Mouse (Mus musculus) MN1 (cell line): Measurements from ENCODE around the gene Tshz2.

Experiments
- DNase-seq: peaks from one replicate; pipeline ENCODE4 v3.0.0-alpha.2; 2016; ENCODE audit warnings: low spot score

Tshz2 gene

GRCm38 (mm10) chr2:170043290-170043689 is 410.5 kb downstream of the Tshz2 start:
- DNase-seq, result no peak

DNA sequence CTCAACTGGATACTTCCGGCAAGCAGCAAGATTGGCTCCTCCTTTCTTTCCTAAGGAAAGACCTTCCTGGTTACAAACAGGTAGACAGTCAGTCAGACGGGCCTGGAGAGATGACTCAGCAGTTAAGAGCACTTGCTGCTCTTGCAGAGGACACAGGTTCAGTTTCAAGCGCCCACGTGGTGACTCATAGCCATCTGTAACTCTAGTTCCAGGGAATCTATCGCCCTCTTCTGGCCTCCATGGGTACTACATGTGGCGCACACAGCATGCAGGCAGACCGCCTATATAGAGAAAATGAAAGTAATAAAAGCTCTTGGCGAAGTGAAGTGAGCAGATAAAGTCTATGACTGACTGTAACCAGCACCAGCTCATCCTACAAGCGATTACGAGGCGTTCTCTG is 413.1 kb downstream of the Tshz2 start:
- DNase-seq, result no peak

- no peak for DNase-seq
Measured at GRCm38 (mm10) chr2:170046371-170047145, 413.7 kb downstream of the Tshz2 start.

- no peak for DNase-seq
Measured at GRCm38 (mm10) chr2:170048831-170049230, 416.0 kb downstream of the Tshz2 start.

GRCm38 (mm10) chr2:170050651-170051050 is 417.8 kb downstream of the Tshz2 start:
- DNase-seq, result no peak

GRCm38 (mm10) chr2:170051441-170051840 is 418.6 kb downstream of the Tshz2 start:
- DNase-seq, result no peak

DNA sequence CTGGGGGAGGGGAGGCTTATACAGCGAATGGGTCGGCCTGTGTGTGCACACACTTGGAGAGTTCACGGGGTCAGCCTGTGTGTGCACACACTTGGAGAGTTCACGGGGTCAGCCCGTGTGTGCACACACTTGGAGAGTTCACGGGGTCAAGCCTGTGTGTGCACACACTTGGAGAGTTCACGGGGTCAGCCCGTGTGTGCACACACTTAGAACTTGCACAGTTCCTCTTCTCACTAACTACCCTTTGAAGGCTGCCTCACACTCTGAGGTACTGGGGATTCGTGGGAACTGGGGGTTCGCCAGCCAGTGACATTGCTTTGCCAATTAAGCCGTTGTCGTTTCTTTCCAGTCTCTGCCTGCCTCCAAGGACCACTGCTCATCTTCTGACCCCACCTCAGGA is 422.1 kb downstream of the Tshz2 start:
- no peak for DNase-seq

DNA sequence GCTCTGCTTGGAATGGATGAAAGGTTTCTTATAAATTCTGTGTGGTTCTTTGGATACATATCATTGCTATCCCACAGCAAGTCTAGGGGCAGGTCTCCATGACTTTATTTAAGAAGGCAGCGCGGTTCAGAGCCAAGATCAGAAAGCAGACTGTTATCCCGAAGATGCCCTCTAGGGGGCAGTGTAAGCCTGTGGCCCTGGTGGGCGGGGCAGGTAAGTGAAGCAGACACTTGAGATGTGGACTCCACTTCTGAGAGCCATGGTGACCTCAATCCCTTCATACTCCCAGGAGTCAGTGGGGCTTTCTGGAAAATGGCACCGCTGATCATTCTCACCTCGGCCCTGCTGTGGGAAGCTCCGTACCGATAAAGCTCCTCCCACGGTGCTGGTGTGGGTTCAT is 422.6 kb downstream of the Tshz2 start:
- DNase-seq, result no peak

DNA sequence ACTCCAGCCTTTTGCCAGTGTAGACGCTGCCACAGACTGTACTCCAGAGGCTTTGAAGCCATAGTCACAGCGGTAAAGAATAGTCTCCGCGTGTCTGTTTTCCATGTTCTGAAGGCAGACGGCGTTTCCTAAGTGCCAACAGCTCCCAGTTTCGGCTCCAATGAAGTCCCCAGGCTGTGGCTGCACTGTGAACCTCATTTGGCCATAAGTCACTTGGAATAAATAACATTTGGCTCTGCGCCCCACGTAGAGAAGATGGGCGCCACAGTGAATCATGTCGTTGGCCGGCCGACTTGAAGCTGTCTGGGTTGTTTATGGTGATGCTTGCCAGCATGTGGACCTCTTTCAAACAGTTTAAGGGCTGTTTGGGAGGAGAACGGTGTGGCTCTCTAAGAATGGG is 426.0 kb downstream of the Tshz2 start:
- DNase-seq, result peak; percentile 51

DNA sequence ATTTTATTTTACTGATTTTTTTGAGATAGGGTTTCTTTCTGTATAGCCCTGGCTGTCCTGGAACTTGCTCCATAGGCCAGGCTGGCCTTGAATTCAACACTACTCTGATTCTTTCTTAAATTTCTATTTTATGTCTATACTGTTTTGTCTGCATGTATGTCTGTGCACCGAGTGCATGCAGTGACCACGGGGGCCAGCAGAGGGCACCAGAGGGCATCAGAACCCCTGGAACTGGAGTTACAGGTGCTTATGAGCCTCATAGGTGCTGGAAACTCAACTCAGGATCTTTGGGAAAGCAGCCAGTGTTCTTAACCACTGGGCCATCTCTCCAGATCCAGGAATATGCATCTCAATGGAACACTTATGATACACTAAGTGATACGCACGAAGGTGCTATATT is 427.3 kb downstream of the Tshz2 start:
- peak; percentile 46 for DNase-seq

DNA sequence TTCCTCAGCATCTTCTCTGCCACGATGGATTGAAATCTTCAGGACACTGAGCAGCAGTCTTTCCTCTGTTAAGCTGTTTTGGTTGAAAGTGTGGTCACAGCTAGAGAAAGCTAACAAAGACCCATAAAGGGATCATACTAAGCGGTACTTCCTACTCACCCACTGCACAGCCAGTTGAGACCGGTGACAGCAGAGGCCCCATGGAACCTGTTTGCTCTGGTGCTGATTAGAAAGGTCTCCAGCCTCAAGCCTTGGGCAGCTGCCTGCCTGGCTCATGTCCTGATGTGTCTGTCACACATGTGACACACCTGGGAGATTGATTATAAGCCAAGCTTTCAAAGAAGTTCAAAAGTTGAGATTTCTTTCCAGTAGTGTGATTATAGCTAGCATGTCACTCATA is 429.6 kb downstream of the Tshz2 start:
- DNase-seq, result no peak

DNA sequence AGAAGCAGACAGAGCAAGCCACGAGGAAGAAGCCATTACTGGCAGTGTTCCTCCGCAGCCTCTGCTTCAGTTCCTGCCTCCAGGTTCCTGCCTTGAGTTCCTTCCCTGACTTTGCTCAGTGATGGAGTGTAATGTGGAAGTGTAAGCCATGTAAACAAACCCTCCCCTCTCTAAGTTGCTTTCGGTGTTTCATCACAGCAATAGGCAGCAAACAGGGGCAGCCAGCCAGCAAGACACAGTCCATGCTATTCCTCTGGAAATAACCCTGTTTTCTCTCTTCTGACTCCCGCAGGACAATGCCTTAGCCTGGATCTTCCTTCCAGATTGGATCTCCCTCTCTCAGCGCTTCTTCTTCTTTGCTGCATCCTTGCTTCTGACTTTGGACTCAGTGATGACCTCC is 437.2 kb downstream of the Tshz2 start:
- DNase-seq, result no peak

DNA sequence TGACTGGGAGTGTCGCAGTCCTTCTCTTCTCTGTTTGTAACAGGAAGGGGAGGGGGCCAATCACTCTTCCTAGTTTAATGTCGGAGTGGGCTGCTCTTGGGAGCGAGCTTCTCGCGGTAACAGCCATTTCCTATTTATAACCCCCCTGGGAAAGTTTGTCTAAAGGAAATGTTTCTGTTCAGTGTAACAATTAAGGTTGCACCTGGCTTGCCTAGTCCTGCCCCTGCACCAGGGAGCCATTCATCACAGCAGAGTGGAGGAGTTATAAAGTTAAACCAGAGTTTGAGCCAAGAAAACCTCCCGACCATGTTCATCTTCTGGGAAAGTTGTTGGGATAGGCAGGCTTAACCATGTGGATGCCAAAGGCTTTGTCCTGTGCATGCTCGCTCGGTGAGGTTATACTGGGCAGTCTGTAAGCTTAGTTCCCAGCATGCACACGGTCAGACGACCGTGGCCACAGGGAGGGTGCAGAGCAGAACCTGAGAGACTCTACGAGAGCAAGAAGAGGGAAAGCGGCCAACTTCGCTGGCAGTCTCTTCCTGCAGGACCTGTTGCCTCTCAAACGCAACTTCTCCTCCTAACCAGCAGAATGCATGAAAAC is 437.9 kb downstream of the Tshz2 start:
- DNase-seq, result no peak

- no peak for DNase-seq
Measured at GRCm38 (mm10) chr2:170076941-170077490, 444.2 kb downstream of the Tshz2 start.

GRCm38 (mm10) chr2:170078041-170078440 is 445.2 kb downstream of the Tshz2 start:
- DNase-seq, result no peak

- peak; percentile 14 for DNase-seq
Measured at GRCm38 (mm10) chr2:170078442-170079017, 445.7 kb downstream of the Tshz2 start.

GRCm38 (mm10) chr2:170091563-170092443 is 459.0 kb downstream of the Tshz2 start:
- no peak for DNase-seq

- no peak for DNase-seq
Measured at GRCm38 (mm10) chr2:170094220-170094619, 461.4 kb downstream of the Tshz2 start.

- no peak for DNase-seq
Measured at GRCm38 (mm10) chr2:170094871-170095270, 462.1 kb downstream of the Tshz2 start.

- DNase-seq, result peak; percentile 90
Measured at GRCm38 (mm10) chr2:170101132-170101531, 468.3 kb downstream of the Tshz2 start.

DNA sequence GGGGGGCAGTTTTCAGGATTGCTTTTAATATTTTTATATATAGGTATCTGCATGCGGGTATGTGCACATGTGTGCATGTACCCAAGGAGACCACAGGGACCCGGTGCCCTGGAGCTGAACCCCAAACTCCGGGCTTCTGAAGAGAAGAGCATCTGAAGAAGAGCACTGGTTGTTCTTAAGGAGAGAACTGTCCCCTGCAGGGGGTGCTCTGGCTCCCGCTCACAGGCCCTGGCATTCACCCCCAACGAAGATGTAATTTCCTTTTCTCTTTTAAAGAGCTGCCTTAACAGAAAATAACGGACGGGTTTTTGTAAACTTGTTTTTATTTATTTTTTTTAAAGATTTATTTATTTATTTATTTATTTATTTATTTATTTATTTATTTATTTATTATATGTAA is 469.1 kb downstream of the Tshz2 start:
- no peak for DNase-seq

DNA sequence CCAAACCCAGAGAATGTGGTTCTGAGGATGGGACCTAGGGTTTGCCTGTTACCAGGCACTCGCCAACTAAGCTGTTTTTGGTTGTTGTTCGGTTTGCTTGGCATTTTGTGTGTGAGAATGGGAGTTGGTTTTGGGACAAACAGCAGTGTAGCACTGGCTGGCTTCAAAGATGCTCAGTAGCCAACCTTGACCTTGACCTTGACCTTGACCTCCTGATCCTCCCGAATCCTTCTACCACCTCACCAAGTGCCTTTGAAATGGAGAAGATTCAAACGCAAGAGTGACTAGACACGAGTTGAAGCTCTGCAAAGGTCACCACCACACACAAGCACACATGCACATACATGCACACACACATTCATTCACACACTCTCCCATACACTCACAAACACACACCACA is 470.5 kb downstream of the Tshz2 start:
- DNase-seq, result no peak
